Mouse (Mus musculus) yolk sac, embryonic 10.5 days (tissue): ENCODE results near the gene Gm20924.
"Not testable (repeated sequence)": the region's sequence is repeated elsewhere in the genome, so short reads cannot be mapped to it uniquely, and the experiment has no call there.

ENCODE experiments used
- DNase-seq: peaks from one replicate; pipeline ENCODE4 v3.0.0-alpha.2; 2017; ENCODE audit warnings: low spot score

Gm20924 gene

GRCm38 (mm10) chrY:65207427-65207826 lies at the start of gene Gm20924:
Gm20924 (minus strand) TSS chrY:65207527.
- DNase-seq = not testable (repeated sequence)
